Mouse (Mus musculus): ENCODE data around the gene Dapk3. TPM values are rescaled to one million over a fixed set of nuclear protein-coding genes. Genes with fewer than 3 reads are reported as not detected.

Dapk3 gene
- polyA plus RNA-seq, 1 experiment from 2014 or later: 69.7 TPM

DNA sequence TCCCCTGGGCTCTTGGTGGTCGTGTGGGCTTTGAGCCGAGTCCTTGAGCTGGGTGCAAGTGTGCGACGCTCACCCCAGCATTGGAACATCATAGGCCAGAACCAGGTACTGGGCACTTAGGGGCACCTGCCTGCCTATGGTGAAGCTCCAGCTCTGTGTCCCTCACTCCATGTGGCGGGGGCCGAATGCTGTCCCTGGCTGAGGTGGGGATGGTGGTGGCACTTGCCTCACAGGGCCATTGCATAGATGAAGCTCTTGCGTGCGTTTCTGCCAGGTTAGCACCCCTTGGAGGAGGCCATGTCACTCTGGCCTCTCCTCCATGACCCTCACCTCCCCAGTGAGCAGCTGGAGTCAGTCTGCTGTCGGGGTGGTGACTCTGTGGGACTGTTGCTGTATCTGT is 4.4 kb downstream of the Dapk3 start:
- Histone ChIP-seq H3K36me3 (peaks cover 38% of the 10 kb centered on the region), H3K4me2 (no peak overlapping the region), H3K4me3 (no peak overlapping the region), H3K27me3 (no peaks in the 10 kb centered on the region), H3K9me3 (no peaks in the 10 kb centered on the region), H3K27ac (replicated peaks) (no peak overlapping the region), H3K9ac (no peak overlapping the region), H3K4me1 (replicated peaks) (peaks cover 33% of the 10 kb centered on the region)
- no peak for ATAC-seq (ENCODE audit: low FRiP score, low read depth)
- WGBS: 96% methylated on average over 9 of the region's 9 CpGs

GRCm38 (mm10) chr10:81189821-81190220 is 7.0 kb downstream of the Dapk3 start:
- H3K4me1 ChIP-seq (replicated peaks): peaks cover 35% of the 10 kb centered on the region
- 81% methylated on average over 26 of the region's 26 CpGs for WGBS

GRCm38 (mm10) chr10:81190236-81190911 is 7.6 kb downstream of the Dapk3 start:
- Histone ChIP-seq H3K27ac (replicated peaks) (no peak overlapping the region), H3K27me3 (peaks cover 8% of the 10 kb centered on the region), H3K4me2 (no peak overlapping the region), H3K9ac (no peak overlapping the region), H3K9me3 (no peaks in the 10 kb centered on the region), H3K36me3 (peaks cover 21% of the 10 kb centered on the region), H3K4me3 (no peak overlapping the region), H3K4me1 (replicated peaks) (peaks cover 30% of the 10 kb centered on the region)
- 71% methylated on average over 31 of the region's 31 CpGs for WGBS
- no peak for ATAC-seq (ENCODE audit: low FRiP score, low read depth)

More at GRCm38 (mm10) chr10:81189821-81190220, 7.0 kb downstream of the Dapk3 start:
- ATAC-seq (ENCODE audit: low FRiP score, low read depth): no peak
- Histone ChIP-seq H3K36me3 (peaks cover 27% of the 10 kb centered on the region), H3K4me3 (no peak overlapping the region), H3K9me3 (no peaks in the 10 kb centered on the region), H3K4me2 (no peak overlapping the region), H3K27ac (replicated peaks) (no peak overlapping the region), H3K27me3 (0 out of 2 replicates have a peak, but pooled peaks cover 3% of the 10 kb centered on the region), H3K9ac (no peak overlapping the region)

DNA sequence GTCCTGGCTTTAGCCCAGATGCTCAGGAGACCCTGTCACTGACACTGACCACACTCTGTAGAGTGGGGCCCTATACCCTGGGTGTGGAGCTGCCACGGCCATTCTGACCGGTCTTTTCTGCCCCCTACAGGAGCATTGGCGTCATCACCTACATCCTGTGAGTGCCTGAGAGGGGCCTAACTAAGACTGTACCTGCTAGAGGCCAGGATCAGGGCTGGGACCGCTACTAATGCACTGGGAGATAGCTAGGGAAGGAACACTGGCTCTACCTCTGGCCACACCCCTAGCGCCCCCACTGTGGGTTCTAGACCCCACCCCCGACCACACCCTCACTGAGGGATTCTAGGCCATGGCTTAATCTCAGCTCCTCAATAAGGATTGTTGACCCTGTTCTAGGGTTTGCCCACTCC is 8.1 kb downstream of the Dapk3 start:
- Histone ChIP-seq H3K4me1 (replicated peaks) (peaks cover 30% of the 10 kb centered on the region), H3K9ac (no peak overlapping the region), H3K27me3 (peaks cover 14% of the 10 kb centered on the region), H3K36me3 (peaks cover 17% of the 10 kb centered on the region), H3K9me3 (no peaks in the 10 kb centered on the region), H3K4me3 (no peak overlapping the region), H3K4me2 (no peak overlapping the region), H3K27ac (replicated peaks) (peak overlapping the region; percentile 99; the same call in 1 of the 2 replicates)
- ATAC-seq (ENCODE audit: low FRiP score, low read depth): no peak
- 70% methylated on average over 6 of the region's 6 CpGs for WGBS

DNA sequence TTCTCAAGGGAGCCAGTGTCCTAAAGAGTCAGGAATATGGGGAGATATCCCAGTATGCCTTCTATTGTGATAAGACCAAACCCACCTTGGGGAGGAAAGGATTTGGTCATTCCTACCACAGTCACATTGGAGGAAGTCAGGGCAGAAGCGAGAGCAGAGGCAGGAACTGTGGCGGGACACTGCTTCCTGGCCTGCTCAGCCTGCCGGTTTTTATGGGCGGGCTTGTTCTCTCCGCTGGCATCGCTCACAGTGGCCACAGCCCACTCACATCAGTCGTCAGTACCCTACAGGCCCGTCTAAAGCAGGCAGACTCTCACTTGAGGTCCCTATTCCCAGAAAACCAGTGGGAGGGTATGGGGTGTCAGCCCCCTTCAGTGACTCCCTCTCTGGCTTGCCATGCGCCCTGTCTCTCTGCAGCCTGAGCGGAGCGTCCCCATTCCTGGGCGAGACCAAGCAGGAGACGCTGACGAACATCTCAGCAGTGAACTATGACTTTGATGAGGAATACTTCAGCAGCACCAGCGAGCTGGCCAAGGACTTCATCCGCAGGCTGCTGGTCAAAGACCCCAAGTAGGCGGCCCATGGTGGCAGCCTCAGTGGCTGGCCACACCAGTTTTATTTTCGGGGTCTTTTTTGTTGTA is 8.7 kb downstream of the Dapk3 start:
- ATAC-seq (ENCODE audit: low FRiP score, low read depth): no peak
- peaks cover 30% of the 10 kb centered on the region for H3K4me1 ChIP-seq (replicated peaks)
- peaks cover 17% of the 10 kb centered on the region for H3K36me3 ChIP-seq
- H3K4me3 ChIP-seq: no peak overlapping the region
- peak overlapping the region; percentile 99 for H3K4me2 ChIP-seq
- H3K9ac ChIP-seq: no peak overlapping the region
- no peaks in the 10 kb centered on the region for H3K9me3 ChIP-seq
- 90% methylated on average over 18 of the region's 18 CpGs for WGBS
- peaks cover 16% of the 10 kb centered on the region for H3K27me3 ChIP-seq
- H3K27ac ChIP-seq (replicated peaks): peak overlapping the region; percentile 99

- peak; percentile 90 for ATAC-seq (ENCODE audit: low FRiP score, low read depth)
- H3K36me3 ChIP-seq: peaks cover 13% of the 10 kb centered on the region; the same call in 1 of the 2 replicates
Observed at GRCm38 (mm10) chr10:81192270-81192967, 9.6 kb downstream of the Dapk3 start.

GRCm38 (mm10) chr10:81192968-81193501 is 10.2 kb downstream of the Dapk3 start:
- H3K4me3 ChIP-seq: peak overlapping the region; percentile 66
- peaks cover 30% of the 10 kb centered on the region for H3K4me1 ChIP-seq (replicated peaks)
- peak overlapping the region; percentile 99 for H3K27ac ChIP-seq (replicated peaks)
- peak; percentile 2; the same call in 1 of the 2 replicates for ATAC-seq (ENCODE audit: low FRiP score, low read depth)
- peaks cover 27% of the 10 kb centered on the region for H3K27me3 ChIP-seq
- peak overlapping the region; percentile 99 for H3K4me2 ChIP-seq
- H3K36me3 ChIP-seq: peaks cover 13% of the 10 kb centered on the region; the same call in 1 of the 2 replicates
- 3% methylated on average over 19 of the region's 19 CpGs for WGBS
- no peaks in the 10 kb centered on the region for H3K9me3 ChIP-seq
- peak overlapping the region; percentile 80 for H3K9ac ChIP-seq

More at GRCm38 (mm10) chr10:81192270-81192967, 9.6 kb downstream of the Dapk3 start:
- under 1% methylated on average over 76 of the region's 93 CpGs for WGBS
- Histone ChIP-seq H3K27ac (replicated peaks) (peak overlapping the region; percentile 99), H3K4me3 (peak overlapping the region; percentile 66), H3K9ac (peak overlapping the region; percentile 80), H3K27me3 (peaks cover 24% of the 10 kb centered on the region), H3K4me2 (peak overlapping the region; percentile 99), H3K4me1 (replicated peaks) (peaks cover 30% of the 10 kb centered on the region), H3K9me3 (no peaks in the 10 kb centered on the region)

GRCm38 (mm10) chr10:81193991-81194774 is 11.4 kb downstream of the Dapk3 start:
- WGBS: 16% methylated on average over 37 of the region's 37 CpGs

DNA sequence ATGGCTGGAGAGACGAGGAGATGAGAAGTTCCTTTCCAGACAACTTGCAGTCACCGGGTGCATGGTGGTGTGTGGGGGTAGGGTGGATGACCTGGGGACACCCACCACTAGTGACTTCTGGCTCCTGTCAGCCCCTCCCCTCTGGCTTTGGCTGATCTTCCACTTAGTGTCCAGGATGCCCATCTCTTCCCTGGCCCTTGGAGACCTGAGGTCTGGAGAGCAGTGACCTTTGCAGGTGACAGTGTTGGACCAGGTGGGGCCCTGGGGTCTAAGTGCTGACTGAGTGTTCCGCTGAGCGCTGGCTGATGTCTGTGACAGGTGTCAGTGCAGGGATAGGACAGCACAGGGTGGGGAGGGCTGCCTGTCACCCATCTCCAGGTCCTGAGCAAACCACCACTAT is 12.5 kb downstream of the Dapk3 start:
- H3K27ac ChIP-seq (replicated peaks): no peak overlapping the region
- H3K27me3 ChIP-seq: peaks cover 27% of the 10 kb centered on the region
- H3K9ac ChIP-seq: no peak overlapping the region
- 79% methylated on average over 4 of the region's 4 CpGs for WGBS
- H3K4me1 ChIP-seq (replicated peaks): peaks cover 30% of the 10 kb centered on the region
- ATAC-seq (ENCODE audit: low FRiP score, low read depth): no peak
- no peak overlapping the region for H3K4me3 ChIP-seq
- H3K4me2 ChIP-seq: no peak overlapping the region
- peaks cover 5% of the 10 kb centered on the region; the same call in 1 of the 2 replicates for H3K36me3 ChIP-seq
- H3K9me3 ChIP-seq: no peaks in the 10 kb centered on the region

More at GRCm38 (mm10) chr10:81193991-81194774, 11.4 kb downstream of the Dapk3 start:
- Histone ChIP-seq H3K27me3 (peaks cover 27% of the 10 kb centered on the region), H3K4me2 (0 out of 2 replicates have a peak overlapping the region, but pooled peaks have one; percentile 18), H3K9me3 (no peaks in the 10 kb centered on the region), H3K9ac (peak overlapping the region; percentile 32; the same call in 1 of the 2 replicates), H3K4me3 (no peak overlapping the region), H3K4me1 (replicated peaks) (peaks cover 30% of the 10 kb centered on the region), H3K27ac (replicated peaks) (no peak overlapping the region), H3K36me3 (peaks cover 7% of the 10 kb centered on the region; the same call in 1 of the 2 replicates)
- ATAC-seq (ENCODE audit: low FRiP score, low read depth): no peak

GRCm38 (mm10) chr10:81196470-81197065 is 13.8 kb downstream of the Dapk3 start:
- Histone ChIP-seq H3K9ac (no peak overlapping the region), H3K36me3 (no peaks in the 10 kb centered on the region), H3K27me3 (peaks cover 27% of the 10 kb centered on the region), H3K9me3 (no peaks in the 10 kb centered on the region), H3K4me2 (no peak overlapping the region), H3K4me1 (replicated peaks) (peaks cover 26% of the 10 kb centered on the region), H3K4me3 (no peak overlapping the region), H3K27ac (replicated peaks) (no peak overlapping the region)
- 70% methylated on average over 11 of the region's 11 CpGs for WGBS
- ATAC-seq (ENCODE audit: low FRiP score, low read depth): no peak

DNA sequence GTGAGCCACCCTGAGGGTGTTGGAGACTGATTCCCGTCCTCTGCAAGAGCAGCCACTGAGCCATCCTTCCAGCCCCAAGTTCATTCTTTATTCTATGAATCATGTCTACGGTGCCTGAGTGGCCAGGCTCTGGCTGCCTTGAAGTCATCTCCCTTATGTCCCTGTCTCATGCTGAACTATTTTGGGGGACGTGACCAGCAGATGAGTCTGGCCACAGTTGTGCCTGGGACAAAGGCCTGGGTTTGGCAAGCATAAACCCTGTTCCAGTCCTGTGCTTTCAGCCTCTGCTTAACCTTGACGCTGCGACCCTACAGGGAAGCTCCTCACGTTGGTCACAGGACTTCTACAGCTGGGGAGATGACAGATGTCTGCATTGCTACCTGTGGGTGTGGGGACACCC is 14.5 kb downstream of the Dapk3 start:
- H3K9ac ChIP-seq: no peak overlapping the region
- 56% methylated on average over 6 of the region's 6 CpGs for WGBS
- H3K27ac ChIP-seq (replicated peaks): no peak overlapping the region
- H3K4me1 ChIP-seq (replicated peaks): peaks cover 19% of the 10 kb centered on the region
- no peaks in the 10 kb centered on the region for H3K36me3 ChIP-seq
- H3K4me3 ChIP-seq: no peak overlapping the region
- ATAC-seq (ENCODE audit: low FRiP score, low read depth): no peak
- H3K27me3 ChIP-seq: peaks cover 27% of the 10 kb centered on the region
- H3K9me3 ChIP-seq: no peaks in the 10 kb centered on the region
- no peak overlapping the region for H3K4me2 ChIP-seq
